Mouse (Mus musculus): ENCODE measurements around the gene Prdm10. TPM values are rescaled to one million over a fixed set of nuclear protein-coding genes. Genes with fewer than 3 reads are reported as not detected.

Gene Prdm10
- polyA plus RNA-seq, 1 experiment from 2014 or later: 9.4 TPM

DNA sequence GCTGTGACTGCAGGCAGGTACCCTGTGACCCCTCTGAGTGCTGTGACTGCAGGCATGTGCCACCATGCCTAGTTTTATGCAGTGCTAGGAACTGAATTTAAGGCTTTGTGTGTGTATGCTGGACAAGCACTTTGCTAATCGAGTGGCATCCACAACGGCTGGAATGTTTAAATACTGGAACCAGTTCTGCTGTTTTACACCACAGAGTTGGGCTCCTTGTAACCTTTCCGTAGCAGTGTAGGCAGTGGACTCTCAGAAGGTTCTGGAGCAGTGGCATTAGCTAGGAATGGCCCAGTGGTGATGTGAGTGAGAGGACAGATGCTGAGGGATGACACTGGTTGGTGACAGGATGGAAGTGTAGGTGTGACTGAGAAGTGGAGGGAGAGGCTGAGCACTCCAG is 26.9 kb downstream of the Prdm10 start:
- Histone ChIP-seq H3K9ac (ENCODE audit: low read depth, low read length) (no peak overlapping the region), H3K4me1 (ENCODE audit: control insufficient read depth, insufficient read depth, low read length) (no peaks in the 10 kb centered on the region), H3K4me3 (ENCODE audit: low read depth, low read length) (no peak overlapping the region), H3K27ac (ENCODE audit: low read length) (no peak overlapping the region), H3K27me3 (ENCODE audit: control insufficient read depth, insufficient read depth, low read depth, low read length) (no peaks in the 10 kb centered on the region), H3K9me3 (replicated peaks; ENCODE audit: control insufficient read depth, low read length, poor library complexity, severe bottlenecking) (no peaks in the 10 kb centered on the region), H3K4me2 (ENCODE audit: low read length) (no peak overlapping the region), H3K36me3 (ENCODE audit: control insufficient read depth, insufficient read depth, low read length) (no peaks in the 10 kb centered on the region)
- 93% methylated on average over 3 of the region's 3 CpGs for WGBS
- no peak for ATAC-seq

- Histone ChIP-seq H3K27me3 (ENCODE audit: control insufficient read depth, insufficient read depth, low read depth, low read length) (no peaks in the 10 kb centered on the region), H3K4me3 (ENCODE audit: low read depth, low read length) (no peak overlapping the region), H3K9ac (ENCODE audit: low read depth, low read length) (no peak overlapping the region), H3K4me1 (ENCODE audit: control insufficient read depth, insufficient read depth, low read length) (no peaks in the 10 kb centered on the region), H3K36me3 (ENCODE audit: control insufficient read depth, insufficient read depth, low read length) (no peaks in the 10 kb centered on the region), H3K27ac (ENCODE audit: low read length) (no peak overlapping the region), H3K4me2 (ENCODE audit: low read length) (no peak overlapping the region), H3K9me3 (replicated peaks; ENCODE audit: control insufficient read depth, low read length, poor library complexity, severe bottlenecking) (no peaks in the 10 kb centered on the region)
- ATAC-seq: no peak
- WGBS: 84% methylated on average over 5 of the region's 5 CpGs
Measured at GRCm38 (mm10) chr9:31309041-31309440, 28.7 kb downstream of the Prdm10 start.

- H3K9ac ChIP-seq (ENCODE audit: low read depth, low read length): no peak overlapping the region
- no peaks in the 10 kb centered on the region for H3K27me3 ChIP-seq (ENCODE audit: control insufficient read depth, insufficient read depth, low read depth, low read length)
- no peak for ATAC-seq
- no peak overlapping the region for H3K27ac ChIP-seq (ENCODE audit: low read length)
- H3K4me3 ChIP-seq (ENCODE audit: low read depth, low read length): no peak overlapping the region
- 93% methylated on average over 4 of the region's 4 CpGs for WGBS
- no peaks in the 10 kb centered on the region for H3K36me3 ChIP-seq (ENCODE audit: control insufficient read depth, insufficient read depth, low read length)
- H3K4me2 ChIP-seq (ENCODE audit: low read length): no peak overlapping the region
- no peaks in the 10 kb centered on the region for H3K4me1 ChIP-seq (ENCODE audit: control insufficient read depth, insufficient read depth, low read length)
- H3K9me3 ChIP-seq (replicated peaks; ENCODE audit: control insufficient read depth, low read length, poor library complexity, severe bottlenecking): no peaks in the 10 kb centered on the region
Measured at GRCm38 (mm10) chr9:31310662-31311061, 30.3 kb downstream of the Prdm10 start.

DNA sequence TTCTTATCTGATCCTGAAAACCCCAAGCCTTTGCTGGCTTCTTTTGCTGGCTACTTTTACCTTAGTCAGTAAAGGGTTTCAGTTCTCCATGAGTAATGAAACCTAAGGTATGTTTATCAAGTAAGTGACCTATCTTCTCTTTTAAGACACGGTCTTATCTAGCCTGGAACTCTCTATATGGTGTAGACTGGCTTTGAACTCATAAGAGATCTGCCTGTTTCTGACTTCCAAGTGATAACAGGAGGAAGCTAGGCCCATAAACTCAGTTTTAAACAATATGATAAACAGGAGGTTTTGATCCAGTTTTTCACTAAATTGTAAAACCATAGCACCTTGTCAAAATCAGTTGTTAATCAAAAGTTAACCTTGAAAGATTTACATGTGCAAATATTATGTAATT is 33.5 kb downstream of the Prdm10 start:
- no peak for ATAC-seq
- WGBS: 96% methylated on average over 1 of the region's 1 CpGs
- no peak overlapping the region for H3K9ac ChIP-seq (ENCODE audit: low read depth, low read length)
- H3K4me3 ChIP-seq (ENCODE audit: low read depth, low read length): no peak overlapping the region
- H3K27ac ChIP-seq (ENCODE audit: low read length): no peak overlapping the region
- no peaks in the 10 kb centered on the region for H3K27me3 ChIP-seq (ENCODE audit: control insufficient read depth, insufficient read depth, low read depth, low read length)
- no peaks in the 10 kb centered on the region for H3K9me3 ChIP-seq (replicated peaks; ENCODE audit: control insufficient read depth, low read length, poor library complexity, severe bottlenecking)
- H3K4me2 ChIP-seq (ENCODE audit: low read length): no peak overlapping the region
- H3K36me3 ChIP-seq (ENCODE audit: control insufficient read depth, insufficient read depth, low read length): no peaks in the 10 kb centered on the region
- H3K4me1 ChIP-seq (ENCODE audit: control insufficient read depth, insufficient read depth, low read length): no peaks in the 10 kb centered on the region; the same call in 1 of the 2 replicates

GRCm38 (mm10) chr9:31315983-31316382 is 35.6 kb downstream of the Prdm10 start:
- Histone ChIP-seq H3K27ac (ENCODE audit: low read length) (no peak overlapping the region), H3K4me1 (ENCODE audit: control insufficient read depth, insufficient read depth, low read length) (peaks cover 3% of the 10 kb centered on the region), H3K36me3 (ENCODE audit: control insufficient read depth, insufficient read depth, low read length) (no peaks in the 10 kb centered on the region), H3K4me2 (ENCODE audit: low read length) (no peak overlapping the region), H3K27me3 (ENCODE audit: control insufficient read depth, insufficient read depth, low read depth, low read length) (no peaks in the 10 kb centered on the region), H3K4me3 (ENCODE audit: low read depth, low read length) (no peak overlapping the region), H3K9me3 (replicated peaks; ENCODE audit: control insufficient read depth, low read length, poor library complexity, severe bottlenecking) (no peaks in the 10 kb centered on the region), H3K9ac (ENCODE audit: low read depth, low read length) (no peak overlapping the region)
- 25% methylated on average over 8 of the region's 8 CpGs for WGBS
- peak; percentile 56; the same call in 1 of the 2 replicates for ATAC-seq

GRCm38 (mm10) chr9:31318956-31319355 is 38.6 kb downstream of the Prdm10 start:
- no peaks in the 10 kb centered on the region for H3K27me3 ChIP-seq (ENCODE audit: control insufficient read depth, insufficient read depth, low read depth, low read length)
- H3K9ac ChIP-seq (ENCODE audit: low read depth, low read length): no peak overlapping the region
- H3K4me2 ChIP-seq (ENCODE audit: low read length): no peak overlapping the region
- no peaks in the 10 kb centered on the region for H3K36me3 ChIP-seq (ENCODE audit: control insufficient read depth, insufficient read depth, low read length)
- H3K4me3 ChIP-seq (ENCODE audit: low read depth, low read length): no peak overlapping the region
- no peaks in the 10 kb centered on the region for H3K9me3 ChIP-seq (replicated peaks; ENCODE audit: control insufficient read depth, low read length, poor library complexity, severe bottlenecking)
- no peak overlapping the region for H3K27ac ChIP-seq (ENCODE audit: low read length)
- peaks cover 7% of the 10 kb centered on the region for H3K4me1 ChIP-seq (ENCODE audit: control insufficient read depth, insufficient read depth, low read length)
- no peak for ATAC-seq
- WGBS: 21% methylated on average over 5 of the region's 5 CpGs

GRCm38 (mm10) chr9:31320734-31321133 is 40.4 kb downstream of the Prdm10 start:
- no peak overlapping the region for H3K4me3 ChIP-seq (ENCODE audit: low read depth, low read length)
- no peak overlapping the region for H3K4me2 ChIP-seq (ENCODE audit: low read length)
- H3K27ac ChIP-seq (ENCODE audit: low read length): no peak overlapping the region
- no peaks in the 10 kb centered on the region for H3K27me3 ChIP-seq (ENCODE audit: control insufficient read depth, insufficient read depth, low read depth, low read length)
- H3K36me3 ChIP-seq (ENCODE audit: control insufficient read depth, insufficient read depth, low read length): 0 out of 2 replicates have a peak, but pooled peaks cover under 1% of the 10 kb centered on the region
- no peaks in the 10 kb centered on the region for H3K9me3 ChIP-seq (replicated peaks; ENCODE audit: control insufficient read depth, low read length, poor library complexity, severe bottlenecking)
- no peak overlapping the region for H3K9ac ChIP-seq (ENCODE audit: low read depth, low read length)
- peaks cover 7% of the 10 kb centered on the region for H3K4me1 ChIP-seq (ENCODE audit: control insufficient read depth, insufficient read depth, low read length)
- no peak for ATAC-seq
- WGBS: 38% methylated on average over 1 of the region's 1 CpGs

- no peak overlapping the region for H3K4me2 ChIP-seq (ENCODE audit: low read length)
- no peaks in the 10 kb centered on the region for H3K9me3 ChIP-seq (replicated peaks; ENCODE audit: control insufficient read depth, low read length, poor library complexity, severe bottlenecking)
- H3K36me3 ChIP-seq (ENCODE audit: control insufficient read depth, insufficient read depth, low read length): 0 out of 2 replicates have a peak, but pooled peaks cover 2% of the 10 kb centered on the region
- no peak for ATAC-seq
- WGBS: 24% methylated on average over 4 of the region's 4 CpGs
- no peaks in the 10 kb centered on the region for H3K27me3 ChIP-seq (ENCODE audit: control insufficient read depth, insufficient read depth, low read depth, low read length)
- no peak overlapping the region for H3K27ac ChIP-seq (ENCODE audit: low read length)
- peaks cover 7% of the 10 kb centered on the region; the same call in 1 of the 2 replicates for H3K4me1 ChIP-seq (ENCODE audit: control insufficient read depth, insufficient read depth, low read length)
- no peak overlapping the region for H3K9ac ChIP-seq (ENCODE audit: low read depth, low read length)
- H3K4me3 ChIP-seq (ENCODE audit: low read depth, low read length): no peak overlapping the region
Measured at GRCm38 (mm10) chr9:31321526-31321925, 41.2 kb downstream of the Prdm10 start.

DNA sequence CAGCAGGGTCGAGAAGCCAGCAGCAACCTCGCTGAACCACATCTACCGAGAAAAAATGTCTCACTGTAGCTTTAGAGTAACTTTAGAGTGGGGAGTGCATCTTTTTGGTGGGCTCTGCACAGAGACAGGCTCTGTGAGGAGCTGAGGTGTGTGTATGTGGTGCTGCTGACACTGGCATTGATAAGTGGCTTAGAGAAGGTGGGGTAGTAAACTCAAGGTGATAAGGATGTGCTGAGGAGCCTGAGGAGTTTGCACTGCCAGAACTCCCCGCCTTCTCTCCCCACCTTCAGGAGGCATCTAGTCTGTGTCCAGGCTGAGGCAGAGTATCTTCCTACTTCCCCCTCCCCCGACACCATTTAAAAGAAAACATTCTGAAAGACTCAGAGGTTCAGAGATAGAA is 41.8 kb downstream of the Prdm10 start:
- Histone ChIP-seq H3K27ac (ENCODE audit: low read length) (no peak overlapping the region), H3K4me2 (ENCODE audit: low read length) (no peak overlapping the region), H3K9me3 (replicated peaks; ENCODE audit: control insufficient read depth, low read length, poor library complexity, severe bottlenecking) (no peaks in the 10 kb centered on the region), H3K9ac (ENCODE audit: low read depth, low read length) (no peak overlapping the region), H3K36me3 (ENCODE audit: control insufficient read depth, insufficient read depth, low read length) (0 out of 2 replicates have a peak, but pooled peaks cover 2% of the 10 kb centered on the region), H3K27me3 (ENCODE audit: control insufficient read depth, insufficient read depth, low read depth, low read length) (no peaks in the 10 kb centered on the region), H3K4me3 (ENCODE audit: low read depth, low read length) (no peak overlapping the region), H3K4me1 (ENCODE audit: control insufficient read depth, insufficient read depth, low read length) (peaks cover 7% of the 10 kb centered on the region; the same call in 1 of the 2 replicates)
- ATAC-seq: no peak
- 70% methylated on average over 5 of the region's 5 CpGs for WGBS

Data from midbrain, embryonic 16.5 days (tissue).